ENCODE assay signal across 27 mouse cellular contexts in the genomic region with DNA sequence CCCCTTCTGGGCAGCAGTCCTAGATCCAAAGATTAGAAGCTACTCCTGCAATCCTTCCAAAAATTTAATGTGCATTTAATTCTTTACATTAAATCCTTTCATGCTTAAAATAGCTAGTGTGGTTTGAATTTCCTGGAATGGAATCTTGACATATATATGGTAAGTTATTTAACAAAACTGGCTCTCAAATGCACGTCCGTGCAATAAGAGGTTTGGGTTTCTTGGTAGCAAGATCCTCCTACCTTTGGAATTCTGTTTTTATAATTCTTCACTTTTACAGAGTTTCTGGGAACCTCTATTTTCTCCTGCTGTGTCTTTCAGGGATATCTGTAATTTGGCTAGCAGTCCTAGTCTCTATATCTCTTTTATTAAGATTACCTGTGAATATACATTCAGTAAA.
"Had no signal": no experiment of that assay in that cellular context is flagged by ENCODE, and none has a peak within 500 bp of the region (broad histone marks: within the 10 kb centered on the region; RNA-seq: fewer than 3 reads in every experiment).

No protein-coding gene starts in this region.

- H3K4me1 ChIP-seq: heart, embryonic 13.5 days; heart, embryonic 15.5 days; hindbrain, embryonic 12.5 days; intestine, embryonic 15.5 days; limb, embryonic 13.5 days; liver, embryonic 13.5 days; liver, embryonic 15.5 days had no signal

- H3K9ac ChIP-seq: heart, embryonic 13.5 days; heart, embryonic 15.5 days; hindbrain, embryonic 12.5 days; hindbrain, embryonic 14.5 days; intestine, embryonic 15.5 days; limb, embryonic 13.5 days; liver, embryonic 13.5 days; liver, embryonic 15.5 days had no signal

- DNase-seq: gastrocnemius, postnatal 14 days; gastrocnemius, postnatal 36 days; heart, adult 11 months; heart, adult 2 months; heart, postnatal 14 days; heart, postnatal 36 days; kidney, adult 18-20 months; kidney, adult 8-10 months; kidney, postnatal 10 days; kidney, postnatal 25 days; kidney, postnatal 4 days; liver; liver, embryonic 13.5 days had no signal

- H3K9me3 ChIP-seq: heart, embryonic 13.5 days; heart, embryonic 15.5 days; hindbrain, embryonic 12.5 days; intestine, embryonic 15.5 days; limb, embryonic 13.5 days; liver, embryonic 13.5 days; liver, embryonic 15.5 days had no signal

- H3K4me3 ChIP-seq: heart, adult 2 months; heart, embryonic 13.5 days; heart, embryonic 15.5 days; hindbrain, embryonic 12.5 days; intestine, embryonic 15.5 days; layer of hippocampus, adult 2 months; left cerebral cortex, adult 2 months; limb, embryonic 13.5 days; liver, embryonic 13.5 days; liver, embryonic 15.5 days had no signal

- H3K4me2 ChIP-seq: heart, embryonic 11.5 days; heart, embryonic 13.5 days; heart, embryonic 15.5 days; hindbrain, embryonic 12.5 days; hindbrain, embryonic 14.5 days; intestine, embryonic 15.5 days; limb, embryonic 13.5 days; liver, embryonic 11.5 days; liver, embryonic 13.5 days; liver, embryonic 15.5 days had no signal

- H3K27me3 ChIP-seq: heart, embryonic 13.5 days; heart, embryonic 15.5 days; hindbrain, embryonic 12.5 days; intestine, embryonic 15.5 days; limb, embryonic 13.5 days; liver, embryonic 13.5 days; liver, embryonic 15.5 days had no signal

- H3K27ac ChIP-seq: heart, adult 2 months; heart, embryonic 13.5 days; heart, embryonic 15.5 days; hindbrain, embryonic 12.5 days; hindbrain, embryonic 14.5 days; intestine, embryonic 15.5 days; layer of hippocampus, adult 2 months; left cerebral cortex, adult 2 months; limb, embryonic 13.5 days; liver, embryonic 13.5 days; liver, embryonic 15.5 days had no signal

- ATAC-seq: hindbrain, embryonic 16.5 days; inflammation-experienced regulatory T-cells, adult 6 months; intestine, embryonic 15.5 days; intestine, postnatal 0 days had no signal

- H3K36me3 ChIP-seq: heart, embryonic 13.5 days; heart, embryonic 15.5 days; hindbrain, embryonic 12.5 days; intestine, embryonic 15.5 days; limb, embryonic 13.5 days; liver, embryonic 13.5 days; liver, embryonic 15.5 days had no signal
